Mouse (Mus musculus): ENCODE data around the gene Dnaja2. TPM values are rescaled to one million over a fixed set of nuclear protein-coding genes. Genes with fewer than 3 reads are reported as not detected.

Gene Dnaja2
- total RNA-seq, 2 experiments from 2014 or later, result 160 to 170 TPM

DNA sequence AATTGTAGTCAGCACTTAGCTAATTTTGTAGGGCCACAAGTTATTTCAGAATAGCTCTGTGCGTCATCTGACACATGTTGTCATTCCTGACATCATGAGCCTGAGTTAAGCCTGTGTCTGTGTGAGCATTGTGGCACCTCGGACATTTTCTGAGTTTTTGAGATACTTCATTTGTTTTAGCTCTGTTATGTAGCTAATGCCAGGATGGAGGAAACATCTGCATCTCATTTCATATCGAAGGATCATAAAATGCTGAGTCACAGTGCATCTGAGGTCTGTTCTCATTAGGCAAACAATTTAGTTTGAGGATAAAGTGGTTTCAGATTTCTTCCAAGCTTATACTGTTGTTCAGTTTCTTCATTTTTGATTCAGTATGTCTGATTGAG lies 2.5 kb upstream of the Dnaja2 start:
- no peak for DNase-seq (ENCODE audit: low spot score in 2 of 2)

DNA sequence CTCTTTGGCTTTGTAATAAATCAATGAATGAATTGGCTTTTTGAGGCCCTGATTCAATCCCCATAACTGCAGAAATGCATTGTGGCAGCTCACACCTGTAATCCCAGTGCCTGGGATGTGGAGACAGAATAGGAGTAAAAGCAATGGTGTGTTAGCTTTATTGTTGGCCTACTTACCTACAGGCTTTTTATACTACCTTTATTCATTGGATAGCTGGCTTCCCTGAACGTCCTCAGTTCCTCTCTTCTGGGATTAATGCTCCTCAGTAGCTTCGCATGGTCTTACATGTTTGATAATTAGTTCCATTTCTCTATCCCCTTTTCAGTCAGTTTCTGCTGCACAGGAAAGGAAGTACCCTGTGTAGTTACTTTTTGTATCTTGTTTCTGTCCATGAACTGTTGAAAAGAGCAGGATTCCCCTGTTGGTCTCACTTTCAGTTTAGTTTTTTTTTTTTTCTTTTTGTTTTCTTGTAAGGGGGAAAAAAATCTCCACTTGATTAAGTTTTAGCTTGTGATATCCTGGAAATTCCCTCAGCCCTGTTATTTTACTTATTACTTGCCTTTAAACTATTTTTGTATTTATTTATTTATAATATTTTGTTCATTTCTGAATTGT lies 1.9 kb upstream of the Dnaja2 start:
- no peak for DNase-seq (ENCODE audit: low spot score in 2 of 2)

DNA sequence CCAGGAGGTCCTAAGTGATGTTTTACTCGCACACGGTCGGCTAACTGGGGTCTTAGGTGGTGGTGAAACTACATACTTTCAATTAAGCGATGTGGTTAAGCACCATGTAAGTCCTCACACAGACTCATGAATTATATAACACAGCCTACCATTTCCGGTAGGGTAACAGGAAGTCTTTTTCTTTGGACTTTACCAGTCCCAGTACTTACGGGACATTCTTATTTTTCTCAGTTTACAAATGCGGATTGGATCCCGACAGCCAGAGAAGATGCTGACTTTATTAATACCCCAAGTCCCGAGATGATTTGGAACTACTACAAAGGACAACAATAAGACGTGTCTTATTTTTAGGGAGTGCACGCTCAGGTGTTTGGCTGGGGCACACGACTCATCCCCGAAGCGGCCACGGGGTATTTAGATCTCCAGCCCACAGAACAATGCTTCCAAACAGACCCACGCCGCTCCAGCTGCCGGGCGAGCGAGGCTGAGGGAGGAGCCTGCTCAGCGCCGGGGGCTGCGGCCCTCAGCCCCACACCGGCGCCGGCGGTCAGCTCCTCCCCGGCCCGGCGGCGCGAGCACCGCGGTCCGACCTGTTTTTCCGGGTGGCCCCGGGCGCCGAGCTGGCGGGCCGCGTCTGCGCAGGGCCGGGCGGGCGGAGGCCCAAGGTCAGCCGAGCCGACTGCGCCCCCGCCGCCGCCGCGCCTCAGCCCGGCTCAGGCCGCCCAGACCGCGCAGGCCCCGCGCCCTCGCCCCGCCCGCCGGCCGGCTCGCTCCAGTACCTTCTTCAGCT lies 558 bp downstream of the Dnaja2 start:
- no peak for DNase-seq (ENCODE audit: low spot score in 2 of 2)

DNA sequence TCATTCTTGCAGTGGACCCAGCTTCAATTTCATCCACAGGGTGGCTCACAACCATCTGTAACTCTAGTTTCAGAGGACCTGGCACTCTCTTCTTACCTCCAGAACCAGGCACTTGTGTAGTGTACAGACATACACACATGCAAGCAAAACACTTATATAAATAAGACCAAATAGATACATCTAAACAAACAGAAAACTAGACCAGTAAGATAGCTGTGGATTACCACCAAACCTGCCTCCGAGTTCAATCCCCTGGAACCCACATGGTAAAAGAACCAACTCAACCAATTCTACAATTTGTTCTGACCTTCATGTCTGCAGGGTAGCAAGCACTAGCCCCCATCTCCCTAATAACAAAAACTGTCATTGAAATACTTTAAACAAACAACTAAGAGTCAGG lies 3.2 kb downstream of the Dnaja2 start:
- no peak for DNase-seq (ENCODE audit: low spot score in 2 of 2)

DNA sequence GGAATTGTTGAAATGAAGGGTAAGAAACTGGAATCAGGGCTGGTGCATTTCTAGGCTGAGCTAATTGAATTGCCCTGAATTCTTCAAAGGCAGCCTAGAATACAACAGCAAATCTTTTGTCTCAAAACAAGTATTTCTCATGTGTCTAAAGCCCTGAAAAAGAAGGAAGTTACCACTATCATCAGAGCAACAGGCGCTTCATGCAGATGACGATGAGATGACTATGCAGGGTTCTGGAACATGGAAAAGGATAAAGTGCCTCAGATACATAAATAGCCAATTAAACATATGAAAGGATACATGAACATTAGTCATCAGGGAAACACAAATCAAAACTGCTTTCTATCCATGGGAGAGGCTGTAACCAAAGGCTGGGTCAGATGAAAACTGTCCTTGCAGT lies 18.8 kb downstream of the Dnaja2 start:
- no peak for DNase-seq (ENCODE audit: low spot score in 2 of 2)

DNA sequence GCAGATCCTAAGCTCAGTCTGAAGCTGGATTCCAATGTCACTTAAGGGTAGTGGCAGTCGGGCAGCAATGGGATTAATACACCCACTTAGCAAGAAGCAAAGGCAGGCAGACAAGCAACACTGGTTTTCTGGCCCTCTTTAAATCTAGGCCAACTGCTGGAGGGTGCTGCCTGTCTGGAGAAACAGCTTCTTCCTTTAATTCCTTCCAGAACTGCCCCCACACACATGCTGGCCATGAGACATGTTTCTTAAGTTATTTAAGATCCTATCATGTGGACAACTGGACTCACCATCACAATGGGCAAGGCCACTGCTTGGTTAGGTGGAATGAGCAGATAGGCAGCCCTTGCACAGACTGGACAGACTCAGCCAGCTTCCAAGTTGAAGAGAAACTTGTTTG lies 21.0 kb downstream of the Dnaja2 start:
- DNase-seq (ENCODE audit: low spot score in 2 of 2), result no peak

DNA sequence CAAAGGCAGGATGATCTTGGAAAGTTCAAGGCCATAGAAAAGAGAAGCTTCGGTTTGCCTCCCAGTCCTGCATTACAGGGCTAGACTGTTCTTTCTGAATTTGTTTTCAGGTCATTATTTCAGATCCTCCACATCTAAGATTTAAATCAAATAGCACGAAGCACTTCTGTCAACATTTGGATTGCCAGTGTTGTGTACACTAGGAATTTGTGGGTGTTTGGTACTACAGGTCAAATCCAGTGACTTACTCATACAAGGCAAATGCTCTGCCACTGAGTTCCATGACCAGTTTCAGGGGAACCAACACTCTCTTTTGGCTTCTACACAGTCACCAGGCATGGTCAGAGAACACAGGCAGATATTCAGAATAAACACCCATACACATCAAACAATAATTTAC lies 21.7 kb downstream of the Dnaja2 start:
- DNase-seq (ENCODE audit: low spot score in 2 of 2), result no peak

DNA sequence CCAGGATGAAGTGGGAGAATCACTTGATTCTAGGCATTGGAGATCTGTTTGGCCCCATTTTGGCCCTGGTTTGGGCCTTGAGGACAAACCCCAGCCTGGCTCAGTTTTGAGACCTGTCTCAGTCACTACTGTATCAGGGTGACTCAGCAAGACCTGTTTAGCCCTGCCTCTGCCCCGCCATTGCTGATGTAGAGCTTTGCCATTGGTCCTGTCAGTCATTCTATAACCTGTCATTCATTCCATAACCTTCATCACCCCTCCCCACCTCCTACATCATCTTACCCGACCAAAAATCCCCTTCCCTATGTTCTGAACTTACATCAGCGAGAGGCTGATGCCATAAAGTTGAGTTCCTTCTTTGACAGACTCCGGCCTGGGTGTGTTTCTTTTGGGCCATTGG lies 22.3 kb downstream of the Dnaja2 start:
- DNase-seq (ENCODE audit: low spot score in 2 of 2), result no peak

DNA sequence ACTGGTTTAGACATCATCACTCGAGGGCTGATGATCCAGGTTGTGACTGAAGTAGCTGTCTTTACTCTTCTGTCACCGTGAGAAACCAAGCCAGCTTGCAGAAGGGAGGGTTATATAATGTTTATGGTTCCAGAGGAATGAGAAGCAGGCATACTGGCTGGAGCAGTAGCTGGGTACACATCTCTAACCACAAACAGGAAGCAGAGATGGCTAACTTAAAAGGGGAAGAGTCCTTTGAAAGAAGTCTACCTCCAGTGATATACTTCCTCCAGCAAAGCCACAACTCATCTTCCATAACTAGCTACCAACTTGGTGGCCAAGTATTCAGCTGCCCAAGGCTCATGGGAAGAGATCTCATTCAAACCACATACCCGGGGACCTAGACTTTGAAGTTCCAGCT lies 23.7 kb downstream of the Dnaja2 start:
- DNase-seq (ENCODE audit: low spot score in 2 of 2), result no peak

DNA sequence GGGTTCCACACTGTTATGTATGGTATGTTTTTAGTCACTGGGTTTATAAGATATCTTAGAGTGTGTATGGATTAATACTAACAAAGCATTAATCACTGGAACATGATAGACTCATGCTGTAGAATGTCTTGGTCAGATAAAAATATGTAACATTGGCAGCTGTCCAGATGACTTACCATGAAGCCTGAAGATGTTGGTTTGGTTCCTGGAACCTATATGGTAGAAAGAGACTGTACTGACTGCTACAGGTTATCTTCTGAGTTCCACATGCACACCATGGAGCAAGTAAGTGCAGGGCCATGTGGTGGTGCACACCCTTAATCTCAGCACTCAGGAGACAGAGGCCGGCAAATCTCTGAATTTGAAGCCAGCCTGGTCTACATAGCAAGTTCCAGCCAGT lies 24.4 kb downstream of the Dnaja2 start:
- no peak for DNase-seq (ENCODE audit: low spot score in 2 of 2)

DNA sequence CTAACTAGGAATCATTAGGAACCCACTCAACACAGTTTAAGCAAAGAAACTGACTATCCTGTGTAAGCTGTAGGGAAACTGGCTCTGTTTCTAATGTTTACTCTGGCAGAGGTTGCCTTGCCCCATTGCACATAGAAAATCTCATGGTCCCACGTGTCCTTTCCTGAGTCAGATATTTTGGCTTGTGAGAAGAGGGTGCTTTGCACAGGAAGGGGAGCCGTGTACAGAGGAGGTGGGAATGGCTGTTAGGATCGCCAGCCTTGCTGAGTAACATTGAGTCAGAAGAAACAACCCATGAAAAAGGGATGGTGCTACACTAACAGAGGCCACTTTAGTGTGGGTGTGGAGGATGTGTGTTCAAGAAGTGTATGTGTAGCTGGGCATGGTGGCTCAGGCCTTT lies 26.2 kb downstream of the Dnaja2 start:
- no peak for DNase-seq (ENCODE audit: low spot score in 2 of 2)

DNA sequence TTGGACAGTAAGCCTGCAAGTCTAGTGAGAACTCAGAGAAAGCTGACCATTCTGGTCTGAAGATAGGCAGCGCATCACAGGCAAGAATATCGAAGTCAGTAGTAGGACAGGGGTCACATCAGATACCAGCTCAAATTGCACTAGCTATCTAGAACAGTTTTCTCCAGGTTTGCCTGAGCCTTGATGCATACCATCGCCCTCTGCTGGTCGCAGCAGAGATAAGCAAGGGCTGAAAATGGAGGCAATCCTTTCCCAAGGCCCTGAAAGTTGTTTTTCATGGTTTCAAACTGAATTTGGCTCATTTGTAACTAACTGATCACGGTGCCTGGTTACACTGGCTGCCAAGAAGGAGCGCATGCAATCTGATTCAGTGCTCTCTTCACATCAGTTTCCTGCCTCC lies 29.0 kb downstream of the Dnaja2 start:
- DNase-seq (ENCODE audit: low spot score in 2 of 2), result peak in 1 of 2 experiments; percentile 58

DNA sequence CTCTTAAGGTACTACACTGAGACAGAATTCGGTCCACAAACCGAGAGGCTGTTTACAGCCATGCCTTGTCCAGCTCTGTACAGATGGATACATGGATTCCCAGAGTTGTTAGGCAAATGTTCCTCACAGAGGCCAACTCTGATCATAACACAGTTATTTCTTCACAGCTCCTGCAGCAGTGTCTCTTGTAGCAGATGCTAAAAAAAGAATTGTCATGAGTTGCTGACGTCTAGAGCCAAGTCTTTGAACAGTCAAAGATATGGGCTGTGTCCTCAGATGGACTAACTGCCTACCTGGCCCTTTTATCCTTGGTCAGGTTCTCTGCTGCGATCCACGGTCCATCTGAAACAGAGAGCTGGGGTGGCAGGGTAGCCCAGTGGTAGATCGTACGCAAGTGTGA lies 31.1 kb downstream of the Dnaja2 start:
- DNase-seq (ENCODE audit: low spot score in 2 of 2), result no peak

DNA sequence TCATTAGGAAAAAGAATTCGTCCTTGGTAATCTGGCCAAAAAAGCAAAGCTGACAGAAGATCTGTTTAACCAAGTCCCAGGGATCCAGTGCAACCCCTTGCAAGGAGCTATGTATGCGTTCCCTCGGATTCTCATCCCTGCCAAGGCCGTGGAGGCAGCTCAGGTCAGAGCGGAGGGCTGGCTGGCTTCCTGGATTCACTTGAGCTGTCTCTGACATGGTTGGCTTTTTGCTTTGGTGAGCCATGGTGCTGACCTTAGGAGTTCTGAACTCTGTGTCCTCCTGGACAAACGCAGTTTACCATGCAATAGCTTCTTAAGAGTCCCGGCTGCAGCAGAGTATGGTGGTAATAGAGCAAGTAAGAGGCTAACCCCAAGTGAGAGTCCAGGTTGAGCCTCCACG lies 33.8 kb downstream of the Dnaja2 start:
- DNase-seq (ENCODE audit: low spot score in 2 of 2), result no peak

DNA sequence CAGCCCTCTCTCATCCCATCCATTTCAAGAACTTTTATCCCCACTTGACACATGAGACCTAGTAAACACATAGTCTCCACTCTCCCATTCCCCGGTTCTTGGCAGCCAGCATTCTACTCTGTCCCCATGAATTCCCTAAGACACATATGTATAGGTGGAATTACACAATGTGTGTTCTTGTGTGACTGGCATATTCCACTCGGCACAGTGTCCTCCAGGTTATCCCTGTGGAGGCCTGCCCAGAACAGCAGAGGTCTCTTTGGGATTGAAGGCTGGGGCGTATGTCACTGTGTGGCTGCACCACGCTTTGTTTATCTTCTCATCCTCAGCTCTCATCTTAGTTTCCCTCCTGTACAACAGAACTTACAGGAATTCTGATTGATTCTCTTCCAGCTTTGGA lies 34.6 kb downstream of the Dnaja2 start:
- DNase-seq (ENCODE audit: low spot score in 2 of 2), result no peak

DNA sequence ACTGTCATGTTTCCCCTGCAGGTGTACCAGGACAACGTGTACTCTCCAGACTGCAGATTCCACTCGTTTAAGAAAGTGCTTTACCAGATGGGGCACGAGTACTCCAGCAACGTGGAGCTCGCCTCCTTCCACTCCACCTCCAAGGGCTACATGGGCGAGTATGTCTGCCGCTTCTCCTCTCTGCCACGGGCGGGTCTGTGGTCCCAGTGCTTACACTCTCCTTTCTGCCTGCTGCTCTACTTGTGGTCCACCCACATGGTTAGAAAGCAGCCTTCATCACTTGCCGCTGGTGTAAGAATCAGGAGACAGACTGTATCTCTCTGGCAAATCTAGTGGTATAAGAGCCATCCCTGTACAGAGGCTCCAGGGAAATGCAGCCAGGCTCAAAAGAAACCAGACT lies 37.2 kb downstream of the Dnaja2 start:
- DNase-seq (ENCODE audit: low spot score in 2 of 2), result no peak

DNA sequence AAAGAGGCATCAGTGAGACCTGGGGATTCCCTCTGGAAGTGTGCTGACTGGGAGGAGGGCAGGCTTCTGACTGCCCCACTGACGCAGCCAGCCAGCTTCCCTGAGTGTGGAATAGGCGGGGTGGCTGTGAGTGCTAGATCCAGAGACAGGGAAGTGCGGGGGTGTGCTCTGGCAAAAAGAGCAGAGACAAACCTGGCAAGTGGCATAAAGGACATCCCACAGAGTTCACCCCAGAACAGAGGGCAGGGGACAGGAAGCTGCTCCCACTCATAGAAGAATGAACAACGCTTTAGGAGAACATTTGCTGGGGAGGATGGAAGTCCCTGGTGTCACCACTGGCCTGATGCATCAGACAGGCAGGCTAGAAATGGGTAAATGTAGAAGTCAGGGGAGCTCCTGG lies 37.8 kb downstream of the Dnaja2 start:
- DNase-seq (ENCODE audit: low spot score in 2 of 2), result no peak

DNA sequence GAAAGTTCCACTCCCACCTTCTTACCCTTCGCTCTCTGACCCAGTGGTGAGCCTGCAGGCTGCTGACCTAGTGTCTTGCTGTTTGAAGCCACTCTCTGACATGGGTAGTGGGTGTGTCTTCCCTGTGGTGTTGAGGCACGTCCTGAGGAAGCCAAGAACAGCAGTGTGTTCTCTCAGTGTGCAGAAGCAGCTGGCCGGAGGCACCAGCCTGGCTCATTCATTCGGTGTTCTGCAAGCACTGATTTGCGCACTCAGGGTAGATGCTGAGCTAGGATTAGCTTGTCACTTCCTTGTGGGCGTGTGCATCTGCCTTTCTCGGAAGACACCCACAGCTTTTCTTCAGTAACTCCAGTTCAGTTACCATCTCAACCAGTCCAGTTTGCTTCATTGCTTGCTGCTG lies 39.8 kb downstream of the Dnaja2 start:
- DNase-seq (ENCODE audit: low spot score in 2 of 2), result no peak

DNA sequence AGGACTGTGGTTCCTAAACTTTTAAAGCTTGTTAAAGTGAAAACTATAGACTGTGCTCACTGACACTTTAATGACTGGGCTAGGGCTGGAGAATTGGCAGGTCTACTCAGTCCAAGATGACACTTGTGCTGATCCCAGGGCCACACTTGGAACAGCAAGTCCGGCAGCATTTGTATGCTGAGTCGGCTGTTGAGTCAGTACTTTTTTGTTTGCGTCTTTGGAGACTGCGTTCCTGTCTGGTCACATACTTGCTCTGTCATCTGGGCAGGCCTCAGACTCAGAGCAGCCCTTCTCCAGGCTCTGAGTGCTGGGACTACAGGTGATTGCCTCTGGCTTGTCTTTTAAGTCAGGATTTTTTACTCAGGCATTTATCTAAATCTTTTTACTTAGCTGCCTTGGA lies 41.9 kb downstream of the Dnaja2 start:
- no peak for DNase-seq (ENCODE audit: low spot score in 2 of 2)

DNA sequence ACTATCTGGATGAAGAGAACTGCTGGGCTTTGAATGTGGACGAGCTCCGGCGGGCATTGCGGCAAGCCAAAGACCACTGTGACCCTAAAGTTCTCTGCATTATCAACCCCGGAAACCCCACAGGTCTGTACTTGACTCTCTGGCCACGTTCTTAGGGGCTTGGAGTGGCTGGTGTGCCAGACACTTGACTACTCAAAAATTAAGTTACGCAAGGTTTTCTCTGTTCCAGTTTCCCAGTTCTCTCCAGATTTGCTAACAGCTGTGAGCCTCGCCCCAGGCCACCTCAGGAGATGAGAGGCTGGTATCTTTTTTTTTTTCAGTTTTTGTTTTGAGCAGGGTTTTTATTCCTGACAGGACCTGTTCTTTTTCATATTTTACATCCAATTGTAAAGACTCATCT lies 42.9 kb downstream of the Dnaja2 start:
- DNase-seq (ENCODE audit: low spot score in 2 of 2), result no peak

DNA sequence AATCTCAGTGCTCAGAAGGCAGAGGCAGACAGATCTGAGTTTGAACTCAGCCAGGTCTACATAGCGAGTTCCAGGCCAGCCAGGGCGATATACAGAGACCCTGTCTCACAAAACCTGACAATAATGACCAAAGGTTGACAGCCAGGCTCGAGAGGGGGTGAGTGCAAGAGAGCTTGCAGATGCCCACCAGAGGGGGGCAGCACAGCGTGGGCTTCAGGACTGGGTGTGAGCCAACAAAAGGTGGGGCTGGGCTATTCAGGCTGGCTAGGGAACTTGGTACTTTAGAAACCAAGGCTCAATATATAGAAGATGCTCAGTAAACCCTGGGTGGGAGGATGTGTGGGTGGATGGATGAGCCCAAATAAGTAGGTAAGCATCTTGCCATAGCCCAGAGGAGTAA lies 46.5 kb downstream of the Dnaja2 start:
- no peak for DNase-seq (ENCODE audit: low spot score in 2 of 2)

DNA sequence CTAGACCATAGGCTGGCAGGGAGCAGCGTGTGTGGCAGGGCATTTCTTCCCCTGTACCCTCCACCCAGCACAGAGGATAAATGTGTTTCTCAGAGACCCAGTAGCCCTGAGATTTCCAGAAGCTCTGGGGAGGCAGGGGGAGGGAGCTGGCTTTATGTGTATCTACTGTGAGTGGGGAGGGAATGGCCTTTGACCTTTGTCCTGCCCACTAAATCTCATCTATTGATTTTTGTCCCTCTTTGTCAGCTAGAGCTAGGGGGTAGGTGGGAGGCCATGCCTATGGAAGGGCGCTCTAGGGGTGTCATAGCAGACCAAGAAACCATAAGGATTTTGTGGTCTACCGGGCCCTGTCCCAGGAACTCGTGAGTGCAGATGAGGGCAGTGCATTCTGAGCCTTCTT lies 48.5 kb downstream of the Dnaja2 start:
- DNase-seq (ENCODE audit: low spot score in 2 of 2), result no peak

DNA sequence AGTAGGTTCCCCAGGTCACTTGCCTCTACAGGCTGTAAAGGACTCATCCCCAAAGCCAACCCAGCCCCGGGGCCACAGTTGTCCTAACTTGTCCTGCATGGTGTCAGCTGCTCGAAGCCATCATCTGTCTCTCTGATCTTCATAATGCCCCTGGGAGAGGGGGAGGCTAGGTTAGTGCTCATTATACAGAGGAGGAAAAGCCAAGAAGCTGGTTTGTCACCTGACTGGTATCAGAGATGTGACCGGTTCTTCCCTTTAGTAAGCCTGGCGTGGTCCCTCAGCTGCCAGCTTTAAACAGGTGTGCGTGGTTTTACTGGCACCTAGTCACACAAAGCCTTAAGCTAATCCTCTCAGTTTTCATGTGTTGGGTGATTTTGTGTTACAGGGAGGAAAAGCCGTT lies 50.4 kb downstream of the Dnaja2 start:
- peak in 1 of 2 experiments; percentile 30 for DNase-seq (ENCODE audit: low spot score in 2 of 2)
